Mouse (Mus musculus) lung, embryonic 16.5 days (tissue): ENCODE measurements around the gene Lrch3. TPM values are rescaled to one million over a fixed set of nuclear protein-coding genes. Genes with fewer than 3 reads are reported as not detected.

ENCODE experiments used
- ATAC-seq: fragments of 200-750 bp; cut with Nextera tagmentation; 2 replicates; pipeline ENCODE4 v1.8.0; 2017; ENCODE audit warnings: low read depth, mild to moderate bottlenecking, moderate library complexity
- H3K27ac ChIP-seq: fragments of 300-500 bp; sonication (generic); 2 replicates; pipeline ENCODE4 v1.5.1; 2014; ENCODE audit warnings: mild to moderate bottlenecking, control low read depth, low read length
- H3K27me3 ChIP-seq: fragments of 300-500 bp; sonication (generic); 2 replicates; pipeline ENCODE4 v1.6.1; 2014; ENCODE audit warnings: low read depth, low read length, mixed read lengths; ENCODE audit not compliant: control insufficient read depth, insufficient read depth
- H3K36me3 ChIP-seq: fragments of 300-500 bp; sonication (generic); 2 replicates; pipeline ENCODE4 v1.6.1; 2014; ENCODE audit warnings: low read length; ENCODE audit not compliant: control insufficient read depth, insufficient read depth
- H3K4me1 ChIP-seq: fragments of 300-500 bp; sonication (generic); replicated peaks from 2 replicates; pipeline ENCODE4 v1.6.1; 2014; ENCODE audit warnings: low read length, mixed read lengths; ENCODE audit not compliant: control insufficient read depth, insufficient read depth
- H3K4me2 ChIP-seq: fragments of 300-500 bp; sonication (generic); 2 replicates; pipeline ENCODE4 v1.6.1; 2014; ENCODE audit warnings: low read depth, low read length, control low read depth
- H3K4me3 ChIP-seq: fragments of 300-500 bp; sonication (generic); 2 replicates; pipeline ENCODE4 v1.5.1; 2014; ENCODE audit warnings: mild to moderate bottlenecking, low read length, control low read depth
- H3K9ac ChIP-seq: fragments of 300-500 bp; sonication (generic); 2 replicates; pipeline ENCODE4 v1.6.1; 2014; ENCODE audit warnings: low read length, control low read depth
- H3K9me3 ChIP-seq: fragments of 300-500 bp; sonication (generic); 2 replicates; pipeline ENCODE4 v1.6.1; 2016; ENCODE audit warnings: low read length; ENCODE audit not compliant: control insufficient read depth
- WGBS: fragments of 180-500 bp; shearing (Covaris S2); extraction: QIAGEN DNeasy Blood & Tissue Kit; methylation state at CpG from one replicate; pipeline ENCODE4 v1.1.7; 2014; 5-methylcytosine and 5-hydroxymethylcytosine counted together
- polyA plus RNA-seq: library from polyadenylated mRNA; unstranded; fragments of >200 nt; fragmentation: Nextera tagmentation; extraction: Ambion mirVana; gene quantifications from 2 replicates; pipeline ENCODE4 v1.2.1, GENCODE M21; 2015

The Lrch3 gene
- polyA plus RNA-seq, 1 experiment from 2014 or later = 18.9 TPM

DNA sequence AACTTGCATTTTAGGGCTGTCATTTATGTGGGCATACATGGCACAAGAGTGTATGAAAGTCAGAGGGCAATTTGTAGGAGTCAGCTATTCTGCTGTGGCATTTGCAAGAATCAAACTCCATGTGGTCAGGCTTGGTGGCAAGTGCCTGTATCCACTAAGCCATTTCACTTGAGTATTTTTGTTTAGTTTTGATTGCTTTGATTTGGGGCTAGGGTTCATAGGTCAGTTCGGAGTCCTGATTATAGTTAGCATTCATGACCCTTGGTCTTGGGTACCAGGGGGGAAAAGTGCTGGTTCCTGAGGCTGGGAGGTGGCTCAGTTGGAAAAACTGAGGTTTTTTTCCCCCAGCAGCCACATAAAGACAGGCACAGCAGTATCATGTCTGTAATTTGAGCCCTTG lies 145.6 kb downstream of the Lrch3 start:
- Histone ChIP-seq H3K4me3 (no peak overlapping the region), H3K27ac (no peak overlapping the region), H3K27me3 (no peaks in the 10 kb centered on the region), H3K4me1 (peaks cover 24% of the 10 kb centered on the region), H3K4me2 (no peak overlapping the region), H3K9me3 (no peaks in the 10 kb centered on the region), H3K9ac (no peak overlapping the region), H3K36me3 (peaks cover 22% of the 10 kb centered on the region)
- WGBS = 80% methylated on average over 1 of the region's 1 CpGs
- no peak for ATAC-seq

DNA sequence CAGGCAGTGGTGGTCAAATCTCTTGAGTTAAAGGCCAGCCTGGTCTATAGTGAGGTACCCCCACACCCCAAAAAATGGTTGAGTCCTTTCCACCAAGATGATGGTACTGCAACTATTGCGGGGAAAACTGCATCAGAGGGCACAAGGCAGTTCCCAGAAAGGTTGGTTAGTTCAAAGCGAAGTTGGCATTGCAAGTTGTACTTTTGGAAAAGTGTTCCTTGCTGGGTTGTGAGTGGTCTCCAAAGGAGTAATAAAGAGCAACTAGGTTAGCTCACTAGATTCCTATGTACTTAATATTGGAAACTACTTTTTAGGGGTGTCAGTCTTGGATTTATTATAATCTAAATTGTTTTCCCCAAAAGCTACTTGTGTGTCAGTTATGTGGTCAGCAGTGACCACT lies 147.0 kb downstream of the Lrch3 start:
- 77% methylated on average over 2 of the region's 2 CpGs for WGBS
- H3K9ac ChIP-seq = no peak overlapping the region
- H3K27me3 ChIP-seq = no peaks in the 10 kb centered on the region
- no peak for ATAC-seq
- H3K4me1 ChIP-seq = peaks cover 20% of the 10 kb centered on the region
- H3K9me3 ChIP-seq = no peaks in the 10 kb centered on the region
- no peak overlapping the region for H3K4me2 ChIP-seq
- H3K36me3 ChIP-seq = peaks cover 22% of the 10 kb centered on the region
- no peak overlapping the region for H3K4me3 ChIP-seq
- H3K27ac ChIP-seq = no peak overlapping the region

DNA sequence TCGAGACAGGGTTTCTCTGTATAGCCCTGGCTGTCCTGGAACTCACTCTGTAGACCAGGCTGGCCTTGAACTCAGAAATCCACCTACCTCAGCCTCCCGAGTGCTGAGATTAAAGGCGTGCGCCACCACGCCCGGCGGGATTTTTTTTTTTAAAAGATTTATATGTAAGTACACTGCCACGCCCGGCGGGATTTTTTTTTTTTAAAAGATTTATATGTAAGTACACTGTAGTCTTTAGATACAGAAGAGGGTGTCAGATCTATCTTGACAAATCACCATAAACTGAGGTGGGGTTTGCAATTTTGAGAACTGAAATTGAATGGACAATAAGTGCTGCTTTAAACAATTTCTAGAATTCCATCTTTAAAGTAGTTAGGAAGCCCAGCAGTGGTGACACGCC lies 147.5 kb downstream of the Lrch3 start:
- WGBS = 49% methylated on average over 11 of the region's 11 CpGs
- Histone ChIP-seq H3K9ac (no peak overlapping the region), H3K27me3 (no peaks in the 10 kb centered on the region), H3K4me3 (no peak overlapping the region; the same call in 1 of the 2 replicates), H3K4me2 (peak overlapping the region; percentile 89), H3K4me1 (peaks cover 20% of the 10 kb centered on the region), H3K9me3 (no peaks in the 10 kb centered on the region), H3K36me3 (peaks cover 22% of the 10 kb centered on the region), H3K27ac (no peak overlapping the region)
- no peak for ATAC-seq

DNA sequence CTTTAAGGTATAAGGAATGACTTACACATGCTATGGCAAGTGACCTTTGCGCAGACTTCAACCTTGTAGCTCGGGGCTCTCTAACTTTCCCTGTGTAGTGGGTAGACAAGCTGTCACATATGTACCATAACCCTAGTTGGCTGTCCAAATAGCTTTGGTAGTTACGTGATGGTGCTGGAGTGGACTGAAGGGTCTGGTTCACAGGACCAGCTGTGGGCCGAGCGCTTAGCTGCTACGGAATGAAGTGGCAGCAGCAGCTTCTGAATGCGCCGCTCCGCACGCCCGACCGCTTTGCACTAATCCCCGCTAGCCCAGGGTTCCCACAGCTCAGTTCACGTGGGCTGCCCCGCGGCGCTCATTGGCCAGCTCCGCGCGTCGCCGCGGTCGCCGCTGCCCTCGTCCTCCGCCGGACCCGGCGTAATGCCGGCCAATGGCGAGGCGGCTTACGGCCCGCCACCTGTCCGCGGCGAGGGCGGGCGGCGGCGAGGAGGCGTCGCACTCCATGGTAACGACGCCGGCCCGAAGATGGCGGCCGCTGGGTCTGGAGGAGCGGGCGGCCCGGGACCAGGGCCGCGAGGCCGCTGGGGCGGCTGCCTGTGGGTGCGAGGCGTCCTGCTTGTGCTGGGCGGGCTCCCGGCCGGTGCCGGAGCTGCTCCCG lies 148.3 kb downstream of the Lrch3 start, which contains the start of gene Lmln:
Lmln (plus strand) TSS at position 498 of the 658 bp plus-strand sequence.
- Histone ChIP-seq H3K27me3 (no peaks in the 10 kb centered on the region), H3K9me3 (no peaks in the 10 kb centered on the region), H3K4me3 (peak within 1 kb of the TSS; percentile 81), H3K4me2 (peak within 1 kb of the TSS; percentile 89), H3K27ac (peak within 1 kb of the TSS; percentile 85), H3K36me3 (peaks cover 22% of the 10 kb centered on the region), H3K4me1 (peaks cover 20% of the 10 kb centered on the region), H3K9ac (peak within 1 kb of the TSS; percentile 76)
- under 1% methylated on average over 56 of the region's 64 CpGs for WGBS
- peak; percentile 98 for ATAC-seq

DNA sequence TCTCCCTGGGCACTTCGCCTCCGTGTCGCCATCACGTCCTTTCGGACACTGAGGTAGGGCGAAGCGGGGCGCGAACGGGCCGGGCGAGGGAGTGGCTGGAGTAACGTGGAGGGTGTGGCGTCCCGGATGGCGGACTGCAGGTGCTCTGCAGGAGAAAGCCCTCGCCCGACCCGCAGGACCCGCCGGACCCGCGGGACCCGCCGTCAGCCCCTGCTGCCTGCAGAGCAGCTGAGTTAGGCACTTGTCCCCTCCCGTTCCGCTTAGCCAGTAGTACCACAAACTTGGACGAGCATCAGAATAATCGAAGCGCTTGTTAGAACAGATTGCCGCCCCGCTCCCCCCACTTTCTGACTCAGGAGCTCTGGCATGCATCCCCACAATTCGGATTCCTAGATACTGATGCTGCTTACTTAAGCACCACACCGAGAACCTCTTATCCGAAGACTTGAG lies 148.8 kb downstream of the Lrch3 start:
- H3K4me2 ChIP-seq = peak overlapping the region; percentile 89
- H3K4me1 ChIP-seq = peaks cover 18% of the 10 kb centered on the region
- H3K9me3 ChIP-seq = no peaks in the 10 kb centered on the region
- H3K27ac ChIP-seq = peak overlapping the region; percentile 85
- H3K4me3 ChIP-seq = peak overlapping the region; percentile 81
- peak overlapping the region; percentile 76 for H3K9ac ChIP-seq
- WGBS = under 1% methylated on average over 32 of the region's 35 CpGs
- H3K27me3 ChIP-seq = no peaks in the 10 kb centered on the region
- ATAC-seq = peak; percentile 61
- peaks cover 22% of the 10 kb centered on the region for H3K36me3 ChIP-seq

DNA sequence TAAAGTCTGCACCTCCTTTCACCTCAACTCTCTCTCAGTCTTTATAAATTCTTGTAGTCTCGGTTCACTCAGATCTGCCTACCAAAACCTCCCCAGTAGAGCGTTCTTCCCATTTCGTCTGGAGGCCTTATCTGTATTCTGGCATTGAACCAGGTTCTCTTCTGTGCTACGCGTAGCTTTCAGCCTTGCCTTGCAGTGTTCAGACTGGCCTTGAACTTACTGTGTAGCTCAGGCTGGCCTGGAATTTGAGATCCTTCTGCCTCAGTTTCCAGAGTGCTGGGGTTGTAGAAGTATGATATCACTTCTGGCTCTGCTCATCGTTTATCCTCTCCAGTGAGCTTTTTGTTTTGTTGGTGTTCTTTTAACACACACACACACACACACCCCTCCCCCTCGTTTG lies 149.4 kb downstream of the Lrch3 start:
- Histone ChIP-seq H3K36me3 (peaks cover 22% of the 10 kb centered on the region), H3K4me3 (peak overlapping the region; percentile 81), H3K9me3 (no peaks in the 10 kb centered on the region), H3K4me1 (peaks cover 13% of the 10 kb centered on the region), H3K27me3 (no peaks in the 10 kb centered on the region), H3K4me2 (peak overlapping the region; percentile 89), H3K27ac (peak overlapping the region; percentile 85; the same call in 1 of the 2 replicates), H3K9ac (peak overlapping the region; percentile 76)
- no peak for ATAC-seq
- 10% methylated on average over 7 of the region's 7 CpGs for WGBS

DNA sequence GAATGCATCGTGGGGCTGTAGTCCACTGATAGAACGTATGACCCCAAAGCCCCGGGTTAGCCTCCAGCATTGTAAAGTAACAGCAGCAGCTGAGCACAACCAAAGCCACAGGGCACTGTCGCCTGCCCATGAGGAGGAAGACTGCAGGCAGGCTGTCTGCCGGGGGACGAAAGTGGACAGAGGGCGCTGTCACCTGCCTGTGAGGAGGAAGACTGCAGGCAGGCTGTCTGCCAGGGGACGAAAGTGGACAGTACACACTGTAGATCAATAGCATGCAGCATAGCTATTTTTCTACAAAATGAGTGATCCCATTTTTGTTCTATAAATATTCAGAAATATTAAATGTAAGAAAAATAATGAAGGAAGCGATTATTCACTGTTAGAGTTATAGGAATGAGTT lies 150.7 kb downstream of the Lrch3 start:
- Histone ChIP-seq H3K36me3 (peaks cover 10% of the 10 kb centered on the region), H3K27ac (no peak overlapping the region), H3K4me2 (no peak overlapping the region), H3K4me3 (no peak overlapping the region), H3K9me3 (no peaks in the 10 kb centered on the region), H3K9ac (no peak overlapping the region), H3K4me1 (peaks cover 10% of the 10 kb centered on the region), H3K27me3 (no peaks in the 10 kb centered on the region)
- ATAC-seq = no peak
- 76% methylated on average over 9 of the region's 9 CpGs for WGBS

Other genes starting within 250 kb of the Lrch3 start
- 1.6 and 3.4 TPM in 2 replicates for gene Muc4, start 178.2 kb upstream of the Lrch3 start, polyA plus RNA-seq
- 0.11 and 0.34 TPM in 2 replicates for gene Muc20, start 116.7 kb upstream of the Lrch3 start, polyA plus RNA-seq
- 0.31 and 0.55 TPM in 2 replicates for gene Smbd1, start 103.6 kb upstream of the Lrch3 start, polyA plus RNA-seq
- gene Fyttd1, start 36.6 kb upstream of the Lrch3 start, polyA plus RNA-seq = 96.8 and 100 TPM in 2 replicates
- 21.0 and 21.8 TPM in 2 replicates for gene Rubcn, start 36.3 kb upstream of the Lrch3 start, polyA plus RNA-seq
- 6.4 and 7.2 TPM in 2 replicates for gene Iqcg, start 142.1 kb downstream of the Lrch3 start, polyA plus RNA-seq
- 895 and 1,004 TPM in 2 replicates for gene Rpl35a, start 142.4 kb downstream of the Lrch3 start, polyA plus RNA-seq
- gene Lmln, start 148.4 kb downstream of the Lrch3 start, polyA plus RNA-seq = 2.7 and 4.0 TPM in 2 replicates